Mouse (Mus musculus) embryonic facial prominence, embryonic 14.5 days (tissue): ENCODE data around the gene Otop2. TPM values are rescaled to one million over a fixed set of nuclear protein-coding genes. Genes with fewer than 3 reads are reported as not detected.

Experiments used
- ATAC-seq: fragments of 200-750 bp; cut with Nextera tagmentation; 2 replicates; pipeline ENCODE4 v1.8.0; 2017; ENCODE audit warnings: low read depth, moderate number of reproducible peaks, moderate TSS enrichment
- DNase-seq: peaks from one replicate; pipeline ENCODE4 v3.0.0-alpha.2; 2015; ENCODE audit warnings: low spot score
- H3K27ac ChIP-seq: fragments of 300-500 bp; sonication (generic); replicated peaks from 2 replicates; pipeline ENCODE4 v1.5.1; 2014; ENCODE audit warnings: low read depth, mild to moderate bottlenecking, low read length, moderate library complexity
- H3K27me3 ChIP-seq: fragments of 300-500 bp; sonication (generic); replicated peaks from 2 replicates; pipeline ENCODE4 v1.6.1; 2014; ENCODE audit warnings: low read length; ENCODE audit not compliant: control insufficient read depth, insufficient read depth
- H3K36me3 ChIP-seq: fragments of 300-500 bp; sonication (generic); 2 replicates; pipeline ENCODE4 v1.6.1; 2014; ENCODE audit warnings: low read length, mixed read lengths; ENCODE audit not compliant: control insufficient read depth, insufficient read depth
- H3K4me1 ChIP-seq: fragments of 300-500 bp; sonication (generic); 2 replicates; pipeline ENCODE4 v1.6.1; 2014; ENCODE audit warnings: antibody characterized with exemption, low read length; ENCODE audit not compliant: control insufficient read depth, insufficient read depth
- H3K4me2 ChIP-seq: fragments of 300-500 bp; sonication (generic); 2 replicates; pipeline ENCODE4 v1.6.1; 2014; ENCODE audit warnings: low read depth, mild to moderate bottlenecking, low read length, moderate library complexity, mixed read lengths
- H3K4me3 ChIP-seq: fragments of 300-500 bp; sonication (generic); 2 replicates; pipeline ENCODE4 v1.5.1; 2014; ENCODE audit warnings: low read depth, mild to moderate bottlenecking, low read length
- H3K9ac ChIP-seq: fragments of 300-500 bp; sonication (generic); 2 replicates; pipeline ENCODE4 v1.6.1; 2014; ENCODE audit warnings: low read depth, mild to moderate bottlenecking, low read length, moderate library complexity, mixed read lengths
- H3K9me3 ChIP-seq: fragments of 300-500 bp; sonication (generic); 2 replicates; pipeline ENCODE4 v1.6.1; 2016; ENCODE audit warnings: low read length; ENCODE audit not compliant: control insufficient read depth
- WGBS: fragments of 180-500 bp; shearing (Covaris S2); extraction: QIAGEN DNeasy Blood & Tissue Kit; methylation state at CpG from one replicate; pipeline ENCODE4 v1.1.7; 2014; 5-methylcytosine and 5-hydroxymethylcytosine counted together
- polyA plus RNA-seq: library from polyadenylated mRNA; unstranded; fragments of >200 nt; fragmentation: Nextera tagmentation; extraction: Ambion mirVana; gene quantifications from 2 replicates; pipeline ENCODE4 v1.2.1, GENCODE M21; 2014

The Otop2 gene
- polyA plus RNA-seq, 1 experiment from 2014 or later = not detected

DNA sequence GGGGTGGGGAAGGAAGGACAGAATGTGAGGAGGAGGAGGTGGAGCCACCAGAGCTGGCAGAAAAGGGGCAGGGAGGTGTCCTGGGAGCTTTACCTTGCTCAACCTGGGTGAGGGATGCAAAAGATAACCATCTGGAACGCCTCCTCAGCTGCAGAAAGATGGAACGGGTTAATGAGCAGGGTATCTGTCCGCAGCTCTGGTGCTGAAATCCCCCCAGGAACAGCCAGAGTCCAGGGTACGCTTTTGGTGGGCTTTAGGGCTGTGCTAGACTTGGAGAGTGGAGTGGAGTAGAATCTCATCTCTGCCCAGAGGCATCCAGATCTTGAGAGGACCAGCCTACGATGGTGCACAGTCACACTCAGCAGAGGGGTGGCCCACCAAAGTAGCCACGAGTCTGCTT lies 29.2 kb downstream of the Otop2 start:
- Histone ChIP-seq H3K9me3 (no peaks in the 10 kb centered on the region), H3K4me1 (no peaks in the 10 kb centered on the region), H3K9ac (no peak overlapping the region), H3K27ac (no peak overlapping the region), H3K4me2 (no peak overlapping the region), H3K27me3 (peaks cover 50% of the 10 kb centered on the region), H3K4me3 (no peak overlapping the region), H3K36me3 (no peaks in the 10 kb centered on the region)
- no peak for DNase-seq
- no peak for ATAC-seq
- WGBS = 13% methylated on average over 6 of the region's 6 CpGs

DNA sequence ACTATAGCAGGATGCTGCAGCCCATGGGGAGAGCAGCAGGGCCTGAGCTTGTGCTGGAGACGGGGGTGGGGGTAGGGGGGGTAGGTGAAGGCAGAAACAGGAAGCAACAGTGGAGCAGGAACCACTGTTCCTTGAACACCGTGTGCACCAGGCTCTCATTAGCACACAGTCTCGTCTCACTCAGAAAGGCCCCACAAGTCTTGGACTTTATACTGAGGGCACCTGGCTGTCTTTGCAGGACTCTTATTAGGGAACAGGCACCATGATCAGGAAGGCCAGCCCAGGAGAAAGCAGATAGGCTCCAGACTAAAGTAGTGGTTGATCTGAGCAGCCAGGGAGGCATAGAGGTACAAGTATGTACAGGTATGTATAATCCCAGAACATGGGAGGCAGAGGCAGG lies 30.4 kb downstream of the Otop2 start:
- Histone ChIP-seq H3K9ac (no peak overlapping the region), H3K36me3 (no peaks in the 10 kb centered on the region), H3K4me3 (no peak overlapping the region), H3K27ac (no peak overlapping the region), H3K27me3 (peaks cover 41% of the 10 kb centered on the region), H3K9me3 (no peaks in the 10 kb centered on the region), H3K4me2 (no peak overlapping the region), H3K4me1 (no peaks in the 10 kb centered on the region)
- WGBS = 63% methylated on average over 3 of the region's 3 CpGs
- no peak for ATAC-seq
- no peak for DNase-seq

DNA sequence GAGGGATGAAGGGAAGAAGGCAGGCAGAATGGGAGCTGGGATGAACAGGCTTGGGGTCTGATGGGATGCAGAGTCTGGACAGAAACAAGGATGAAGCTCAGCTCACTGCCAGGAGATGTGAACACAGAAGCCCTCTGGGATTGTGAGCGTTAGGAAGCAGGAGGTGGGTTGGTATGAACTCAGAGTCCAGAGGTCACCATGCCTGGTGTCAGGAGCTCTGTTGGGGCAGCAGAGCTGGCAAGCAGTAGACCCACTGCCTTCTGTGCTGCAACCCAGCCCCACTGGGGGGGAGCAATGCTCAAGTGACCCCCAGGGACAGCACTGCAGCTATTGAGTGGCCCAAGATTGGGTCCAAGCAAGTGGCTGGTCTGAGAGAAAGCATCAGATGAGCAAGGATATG lies 30.9 kb downstream of the Otop2 start:
- DNase-seq = no peak
- Histone ChIP-seq H3K4me3 (no peak overlapping the region), H3K27ac (no peak overlapping the region), H3K36me3 (no peaks in the 10 kb centered on the region), H3K27me3 (peaks cover 36% of the 10 kb centered on the region), H3K4me2 (no peak overlapping the region), H3K9me3 (no peaks in the 10 kb centered on the region), H3K9ac (no peak overlapping the region), H3K4me1 (no peaks in the 10 kb centered on the region)
- WGBS = 69% methylated on average over 1 of the region's 1 CpGs
- no peak for ATAC-seq

DNA sequence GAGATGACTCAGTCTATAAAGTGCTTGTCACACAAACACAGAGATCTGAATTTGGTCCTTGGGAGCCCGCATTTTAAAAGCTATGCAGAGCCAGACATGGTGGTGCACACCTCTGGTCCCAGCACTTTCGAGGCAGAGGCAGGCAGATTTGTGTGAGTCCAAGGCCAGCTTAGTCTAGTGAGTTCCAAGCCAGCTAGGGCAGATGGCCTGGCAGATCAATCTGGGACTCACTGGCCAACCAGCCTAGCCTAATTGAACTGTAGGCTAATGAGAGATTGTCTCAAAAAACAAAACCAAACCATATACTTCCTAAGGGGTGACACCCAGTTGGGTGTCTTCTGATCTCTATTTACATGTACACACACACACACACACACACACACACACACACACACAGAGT lies 34.3 kb downstream of the Otop2 start:
- Histone ChIP-seq H3K27me3 (peaks cover 13% of the 10 kb centered on the region), H3K36me3 (no peaks in the 10 kb centered on the region), H3K9me3 (no peaks in the 10 kb centered on the region), H3K27ac (no peak overlapping the region), H3K4me1 (peaks cover 14% of the 10 kb centered on the region), H3K4me2 (no peak overlapping the region), H3K9ac (no peak overlapping the region), H3K4me3 (no peak overlapping the region)
- ATAC-seq (no peak), DNase-seq (no peak)
- 66% methylated on average over 2 of the region's 2 CpGs for WGBS

DNA sequence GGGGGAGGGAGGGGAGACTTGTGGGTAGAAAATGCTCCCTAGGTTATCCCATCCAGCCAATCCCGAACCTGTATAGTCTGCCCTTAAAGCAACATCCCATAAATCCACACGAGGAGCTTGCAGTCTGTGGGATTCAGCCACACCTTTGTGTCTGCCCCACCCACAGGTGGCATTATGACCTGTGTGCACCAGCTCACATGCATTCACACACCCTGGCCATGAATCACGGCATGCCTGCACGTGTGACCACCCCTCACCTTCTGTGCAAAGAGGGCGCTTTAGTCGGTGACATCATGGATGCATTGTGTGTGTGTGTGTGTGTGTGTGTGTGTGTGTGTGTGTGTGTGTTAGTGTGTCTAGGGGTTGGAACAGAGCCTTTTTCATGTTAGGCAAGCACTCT lies 34.9 kb downstream of the Otop2 start:
- no peak overlapping the region for H3K4me2 ChIP-seq
- WGBS = 68% methylated on average over 6 of the region's 6 CpGs
- no peak for DNase-seq
- peaks cover 11% of the 10 kb centered on the region for H3K27me3 ChIP-seq
- no peak overlapping the region for H3K9ac ChIP-seq
- H3K27ac ChIP-seq = no peak overlapping the region
- no peak overlapping the region for H3K4me3 ChIP-seq
- H3K9me3 ChIP-seq = no peaks in the 10 kb centered on the region
- H3K4me1 ChIP-seq = peaks cover 19% of the 10 kb centered on the region
- H3K36me3 ChIP-seq = no peaks in the 10 kb centered on the region
- ATAC-seq = no peak

DNA sequence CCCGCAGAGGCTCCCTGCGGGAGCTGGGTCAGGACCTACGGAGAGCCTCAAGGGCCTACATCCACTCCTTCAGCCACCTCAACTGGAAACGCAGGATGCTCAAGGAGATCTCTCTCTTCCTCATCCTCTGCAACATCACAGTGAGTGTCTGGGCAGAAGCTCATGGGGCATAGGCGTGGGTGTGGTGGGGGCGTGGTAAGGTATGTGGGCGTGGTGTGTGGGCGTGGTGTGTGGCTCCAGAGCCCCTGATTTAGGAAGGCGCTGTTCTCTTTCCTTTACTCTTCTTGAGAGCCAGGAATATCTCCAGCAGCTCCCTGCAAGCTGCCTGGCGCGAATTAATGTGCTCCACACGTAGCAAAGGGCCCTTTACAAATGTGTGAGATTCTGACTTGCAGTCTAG lies 38.0 kb downstream of the Otop2 start:
- WGBS = 13% methylated on average over 12 of the region's 12 CpGs
- Histone ChIP-seq H3K27ac (no peak overlapping the region), H3K4me2 (no peak overlapping the region), H3K9ac (no peak overlapping the region), H3K4me1 (peaks cover 19% of the 10 kb centered on the region), H3K4me3 (no peak overlapping the region), H3K27me3 (peaks cover 11% of the 10 kb centered on the region), H3K36me3 (no peaks in the 10 kb centered on the region), H3K9me3 (no peaks in the 10 kb centered on the region)
- no peak for DNase-seq
- no peak for ATAC-seq

DNA sequence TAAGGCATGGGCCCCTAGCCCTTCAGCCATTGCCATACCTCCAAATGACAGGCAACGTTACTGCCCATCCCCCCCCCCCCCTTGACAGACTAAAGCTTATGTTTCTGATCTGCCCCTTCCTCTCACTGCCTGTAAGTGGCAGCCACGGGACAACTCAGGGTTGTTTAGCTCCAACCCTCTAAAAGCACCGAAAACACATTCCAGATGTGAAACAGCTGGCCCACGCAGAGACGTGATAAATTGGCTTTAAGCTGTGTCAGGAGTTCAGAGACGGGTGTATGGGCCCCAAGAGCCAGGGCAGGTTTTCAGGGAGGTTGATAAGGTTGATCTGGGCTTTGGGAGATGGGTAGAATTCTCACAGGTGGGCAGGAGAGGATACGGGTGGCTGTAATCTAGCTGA lies 38.6 kb downstream of the Otop2 start:
- H3K27me3 ChIP-seq = peaks cover 11% of the 10 kb centered on the region
- no peaks in the 10 kb centered on the region for H3K9me3 ChIP-seq
- 19% methylated on average over 7 of the region's 7 CpGs for whole genome bisulfite sequencing
- DNase-seq (peak; percentile 72), ATAC-seq (peak; percentile 50; the same call in 1 of the 2 replicates)
- H3K27ac ChIP-seq = no peak overlapping the region
- H3K4me2 ChIP-seq = no peak overlapping the region
- H3K36me3 ChIP-seq = no peaks in the 10 kb centered on the region
- H3K4me1 ChIP-seq = peaks cover 19% of the 10 kb centered on the region
- no peak overlapping the region for H3K4me3 ChIP-seq
- no peak overlapping the region for H3K9ac ChIP-seq

DNA sequence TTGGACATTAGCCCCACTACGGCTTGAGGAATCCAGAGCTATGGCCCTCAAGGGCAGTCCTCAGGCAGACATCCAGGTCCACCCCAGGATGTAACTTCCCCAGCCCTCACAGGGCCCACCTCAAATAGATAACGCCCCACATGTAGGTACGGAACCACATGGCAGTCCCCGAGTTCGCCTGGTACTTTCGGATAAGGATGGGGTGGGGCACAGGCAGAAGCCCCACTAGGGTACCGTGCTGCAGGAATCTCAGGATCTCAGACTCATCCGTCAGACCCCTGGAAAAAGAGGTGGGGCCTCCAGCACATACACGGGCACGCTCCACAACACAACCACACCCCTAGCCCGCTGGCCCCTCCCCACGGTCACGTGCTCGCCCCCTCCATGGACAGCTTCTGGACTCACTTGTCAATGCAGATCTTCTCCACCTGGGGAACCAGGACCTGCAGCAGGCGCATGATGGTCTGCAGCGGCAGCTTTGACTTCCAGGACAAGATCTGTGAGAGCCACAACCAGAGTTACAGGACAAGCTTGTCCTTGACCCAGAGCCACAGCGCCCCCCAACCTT lies 41.8 kb downstream of the Otop2 start:
- no peaks in the 10 kb centered on the region for H3K9me3 ChIP-seq
- WGBS = 59% methylated on average over 14 of the region's 17 CpGs
- ATAC-seq (no peak), DNase-seq (no peak)
- H3K4me2 ChIP-seq = no peak overlapping the region
- peaks cover 7% of the 10 kb centered on the region for H3K27me3 ChIP-seq
- no peak overlapping the region for H3K9ac ChIP-seq
- no peaks in the 10 kb centered on the region for H3K36me3 ChIP-seq
- no peak overlapping the region for H3K27ac ChIP-seq
- peaks cover 19% of the 10 kb centered on the region for H3K4me1 ChIP-seq
- H3K4me3 ChIP-seq = no peak overlapping the region

DNA sequence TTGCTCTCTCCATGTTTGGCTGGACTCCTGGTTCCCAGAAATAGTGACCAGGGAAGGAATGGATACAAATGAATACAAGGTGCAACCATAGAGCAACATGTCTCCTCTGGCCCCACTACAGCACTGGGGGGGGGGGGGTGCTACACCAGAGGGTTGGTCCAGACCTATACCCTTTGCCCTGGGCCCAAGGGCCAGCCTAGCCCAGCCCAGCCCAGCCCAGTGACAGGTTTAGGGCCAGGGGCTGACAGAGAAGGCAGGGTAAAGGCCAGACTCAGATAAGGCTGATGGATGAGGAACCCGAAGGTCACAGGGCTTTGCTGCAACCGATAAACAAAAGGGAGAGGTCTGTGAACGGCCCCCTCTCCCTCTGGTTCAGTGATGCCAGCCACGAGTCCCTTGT lies 43.0 kb downstream of the Otop2 start:
- Histone ChIP-seq H3K4me1 (peaks cover 16% of the 10 kb centered on the region), H3K4me2 (no peak overlapping the region), H3K9ac (no peak overlapping the region), H3K27me3 (peaks cover 6% of the 10 kb centered on the region), H3K9me3 (no peaks in the 10 kb centered on the region), H3K27ac (no peak overlapping the region), H3K36me3 (no peaks in the 10 kb centered on the region), H3K4me3 (no peak overlapping the region)
- ATAC-seq (no peak), DNase-seq (no peak)
- 66% methylated on average over 4 of the region's 4 CpGs for WGBS
